Mouse (Mus musculus) heart, adult 2 months (tissue): ENCODE results near the gene Higd1a. TPM values are rescaled to one million over a fixed set of nuclear protein-coding genes. Genes with fewer than 3 reads are reported as not detected.

Experiments
- DNase-seq, 2 experiments: peaks; one replicate each; pipeline ENCODE4 v3.0.0; 2021
- H3K27ac ChIP-seq: fragments of 200-600 bp; 2 replicates; pipeline ENCODE4 v1.8.1; 2022
- H3K27me3 ChIP-seq: fragments of 200-500 bp; 2 replicates; pipeline ENCODE4 v1.6.1; 2012; ENCODE audit warnings: mild to moderate bottlenecking, low read length, inconsistent platforms, mixed read lengths; ENCODE audit not compliant: control insufficient read depth, insufficient read depth
- H3K36me3 ChIP-seq: fragments of 200-500 bp; 2 replicates; pipeline ENCODE4 v1.6.1; 2012; ENCODE audit warnings: low read length, inconsistent platforms; ENCODE audit not compliant: control insufficient read depth, insufficient read depth
- H3K4me1 ChIP-seq: fragments of 200-500 bp; 2 replicates; pipeline ENCODE4 v1.6.1; 2011; ENCODE audit warnings: low read length; ENCODE audit not compliant: control insufficient read depth, insufficient read depth
- H3K4me3 ChIP-seq: fragments of 200-600 bp; 2 replicates; pipeline ENCODE4 v1.8.1; 2022
- H3K79me2 ChIP-seq: fragments of 200-500 bp; replicated peaks from 2 replicates; pipeline ENCODE4 v1.6.1; 2012; ENCODE audit warnings: mild to moderate bottlenecking, inconsistent platforms, low read length, moderate library complexity, mixed read lengths; ENCODE audit not compliant: control insufficient read depth, insufficient read depth
- H3K9ac ChIP-seq: fragments of 200-500 bp; 2 replicates; pipeline ENCODE4 v1.6.1; 2012; ENCODE audit warnings: low read depth, mild to moderate bottlenecking, control low read depth, inconsistent platforms, low read length, mixed read lengths
- CTCF ChIP-seq: fragments of 200-600 bp; IDR thresholded peaks from 2 replicates; pipeline ENCODE4 v1.8.1; 2022; ENCODE audit warnings: antibody characterized with exemption, mild to moderate bottlenecking, moderate library complexity
- EP300 ChIP-seq: fragments of 200-500 bp; IDR thresholded peaks from 2 replicates; pipeline ENCODE4 v1.6.1; 2011; ENCODE audit warnings: low read depth, low read length, control low read depth; ENCODE audit not compliant: insufficient read depth
- POLR2A ChIP-seq: fragments of 200-500 bp; IDR thresholded peaks from 2 replicates; pipeline ENCODE4 v1.6.1; 2011; ENCODE audit warnings: mild to moderate bottlenecking, low read depth, low read length, control low read depth; ENCODE audit not compliant: insufficient read depth
- WGBS: fragments of 180-500 bp; shearing (Covaris S2); methylation state at CpG from one replicate; pipeline ENCODE4 v1.1.7; 2018; 5-methylcytosine and 5-hydroxymethylcytosine counted together
- intact Hi-C: fragments of 180-260 bp; cut with DNase I; formaldehyde crosslinking; loops from one replicate; pipeline ENCODE4 v1.15.1; 2025
- long read RNA-seq: library from polyadenylated mRNA; stranded (forward); transcript quantifications from one replicate; pipeline ENCODE4 v2.0.0, GENCODE M21; 2021
- polyA plus RNA-seq: library from polyadenylated mRNA; depleted of rRNA; stranded (reverse); fragments of >200 nt; gene quantifications from 2 replicates; pipeline ENCODE4 v1.2.3, GENCODE M21; 2012; rRNA removed
- total RNA-seq, 2 experiments: library from RNA; stranded (reverse); gene quantifications; 2 replicates each; pipeline ENCODE4 v1.2.3; 2021

Gene Higd1a
- total RNA-seq (100 to 1,000 TPM; 198 to 199 TPM), polyA plus RNA-seq (71.7 and 106 TPM in 2 replicates)
- long read RNA-seq, transcript Higd1a-201 (4 exons, 2,232 nt) = major isoform, 408 of 454 reads
- long read RNA-seq, partial matches to known transcripts = 7 of 454 reads
- long read RNA-seq, other reads (novel, unspliced or antisense) = 39 of 454 reads

GRCm38 (mm10) chr9:121858153-121858488, at the start of gene Higd1a:
TSS of gene Higd1a (minus strand) at chr9:121858362.
- intact Hi-C loops = loop anchor here (10.0 kb wide), 1 partner anchor 497 kb away; the partner anchor contains the start of gene Abhd5
- peak within 1 kb of the TSS; percentile 94 for H3K27ac ChIP-seq
- TF ChIP-seq POLR2A (no peak), EP300 (no peak), CTCF (no peak)

GRCm38 (mm10) chr9:121907356-121908070, 49.4 kb upstream of the Higd1a start:
- no peak overlapping the region for H3K27ac ChIP-seq
- no peaks in the 10 kb centered on the region for H3K27me3 ChIP-seq
- no peaks in the 10 kb centered on the region for H3K79me2 ChIP-seq
- H3K4me3 ChIP-seq = no peak overlapping the region
- no peak for TF ChIP-seq EP300
- TF ChIP-seq CTCF = no peak
- no peak for TF ChIP-seq POLR2A
- WGBS = 75% methylated on average over 10 of the region's 10 CpGs
- peaks cover 3% of the 10 kb centered on the region; the same call in 1 of the 2 replicates for H3K4me1 ChIP-seq
- no peaks in the 10 kb centered on the region for H3K36me3 ChIP-seq
- no peak overlapping the region for H3K9ac ChIP-seq
- DNase-seq = peak in 1 of 2 experiments; percentile 9
- intact Hi-C loops = no loop called here

More at GRCm38 (mm10) chr9:121858153-121858488, at the start of gene Higd1a:
- no peaks in the 10 kb centered on the region for H3K27me3 ChIP-seq
- peak within 1 kb of the TSS; percentile 94 for H3K9ac ChIP-seq
- peak within 1 kb of the TSS; percentile 67 for H3K4me3 ChIP-seq
- no peak for DNase-seq
- no peaks in the 10 kb centered on the region; the same call in 1 of the 2 replicates for H3K4me1 ChIP-seq
- peaks cover 5% of the 10 kb centered on the region for H3K36me3 ChIP-seq
- WGBS = 5% methylated on average over 6 of the region's 6 CpGs
- H3K79me2 ChIP-seq = 0 out of 2 replicates have a peak, but pooled peaks cover 1% of the 10 kb centered on the region

- Histone ChIP-seq H3K27me3 (no peaks in the 10 kb centered on the region), H3K4me1 (peaks cover 3% of the 10 kb centered on the region; the same call in 1 of the 2 replicates), H3K27ac (no peak overlapping the region), H3K36me3 (no peaks in the 10 kb centered on the region), H3K79me2 (no peaks in the 10 kb centered on the region), H3K4me3 (no peak overlapping the region), H3K9ac (no peak overlapping the region)
- TF ChIP-seq EP300 = no peak
- TF ChIP-seq POLR2A = no peak
- no peak for TF ChIP-seq CTCF
- intact Hi-C loops = no loop called here
- WGBS = 84% methylated on average over 5 of the region's 5 CpGs
- peak in 1 of 2 experiments; percentile 7 for DNase-seq
These were observed 48.3 kb upstream of the Higd1a start for GRCm38 (mm10) chr9:121906456-121906855.

- Histone ChIP-seq H3K79me2 (no peaks in the 10 kb centered on the region), H3K27me3 (no peaks in the 10 kb centered on the region), H3K4me1 (peaks cover 3% of the 10 kb centered on the region; the same call in 1 of the 2 replicates), H3K27ac (no peak overlapping the region), H3K4me3 (no peak overlapping the region), H3K9ac (no peak overlapping the region), H3K36me3 (no peaks in the 10 kb centered on the region)
- TF ChIP-seq POLR2A = no peak
- no peak for TF ChIP-seq EP300
- TF ChIP-seq CTCF = no peak
- intact Hi-C loops = no loop called here
- peak in 1 of 2 experiments; percentile 9 for DNase-seq
- WGBS = 75% methylated on average over 4 of the region's 4 CpGs
These were observed 47.5 kb upstream of the Higd1a start for GRCm38 (mm10) chr9:121905556-121906185.

DNA sequence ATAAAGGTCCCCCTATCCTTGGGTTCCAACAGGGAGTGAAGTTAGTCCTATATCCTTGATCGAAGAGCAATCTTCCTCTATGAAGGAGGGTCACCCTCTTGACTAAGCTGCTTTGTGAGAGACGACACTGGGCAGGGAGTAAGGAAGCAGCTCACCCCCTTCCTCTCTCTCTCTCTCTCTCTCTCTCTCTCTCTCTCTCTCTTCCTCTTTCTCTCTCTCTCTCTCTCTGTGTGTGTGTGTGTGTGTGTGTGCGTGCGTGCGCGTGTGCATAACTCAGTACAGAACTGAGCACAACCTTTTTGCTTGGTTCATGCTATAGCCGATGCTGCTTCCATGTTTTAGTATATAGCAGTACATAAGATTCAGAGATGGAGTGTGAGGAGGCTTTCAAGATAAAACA, 46.8 kb upstream of the Higd1a start:
- 88% methylated on average over 7 of the region's 7 CpGs for WGBS
- intact Hi-C loops = no loop called here
- no peak for DNase-seq
- no peak overlapping the region for H3K27ac ChIP-seq
- H3K36me3 ChIP-seq = no peaks in the 10 kb centered on the region
- peaks cover 3% of the 10 kb centered on the region; the same call in 1 of the 2 replicates for H3K4me1 ChIP-seq
- TF ChIP-seq CTCF (no peak), POLR2A (no peak), EP300 (no peak)
- no peak overlapping the region for H3K9ac ChIP-seq
- no peaks in the 10 kb centered on the region for H3K79me2 ChIP-seq
- no peaks in the 10 kb centered on the region for H3K27me3 ChIP-seq
- H3K4me3 ChIP-seq = no peak overlapping the region
